Mouse (Mus musculus) embryo, embryonic 9.5 days (tissue): ENCODE measurements around the gene Klk1b1.
"Not testable (repeated sequence)": the region's sequence is repeated elsewhere in the genome, so short reads cannot be mapped to it uniquely, and the experiment has no call there.

ENCODE experiments used
- DNase-seq: peaks from one replicate; pipeline ENCODE4 v3.0.0-alpha.2; 2017; ENCODE audit errors: extremely low spot score

Klk1b1 gene

DNA sequence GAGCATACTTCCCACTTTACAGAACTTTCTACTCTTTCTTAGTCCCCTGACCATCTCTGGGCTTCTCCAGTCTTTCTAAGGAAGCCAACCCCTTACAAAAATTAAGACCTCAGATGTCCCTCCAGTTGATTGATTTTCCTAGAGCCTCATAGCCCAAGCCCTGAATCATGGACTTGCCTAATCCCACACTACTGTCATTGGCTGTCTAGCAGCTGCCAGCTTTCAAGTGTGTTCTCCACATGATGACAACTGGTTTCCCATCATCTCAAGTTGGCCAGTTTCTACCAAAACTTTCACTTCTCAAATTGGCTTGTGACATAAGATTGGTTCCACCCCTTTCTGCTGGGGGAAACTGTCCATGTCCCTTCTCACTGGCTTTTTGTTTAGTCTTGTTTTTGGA, 38.3 kb downstream of the Klk1b1 start:
- DNase-seq = no peak

DNA sequence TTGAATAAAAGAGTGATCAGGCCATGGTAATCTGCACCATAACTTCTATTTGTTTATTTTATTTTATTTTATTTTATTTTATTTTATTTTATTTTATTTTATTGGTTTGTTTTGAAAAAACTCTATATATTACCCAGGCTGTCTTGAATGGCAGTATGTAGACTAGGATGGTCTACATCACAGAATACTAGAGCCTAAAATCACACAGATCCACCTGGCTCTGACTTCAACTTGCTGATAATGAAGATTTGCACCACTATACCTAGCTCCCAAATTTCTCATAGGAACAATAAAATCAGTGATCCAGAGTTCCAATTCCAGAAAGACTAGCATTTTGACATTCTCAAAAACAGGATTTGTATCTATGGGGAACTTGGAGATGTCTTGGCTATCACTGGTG, 45.3 kb downstream of the Klk1b1 start, which contains the start of gene Klk1b26:
TSS of gene Klk1b26 (plus strand) at position 301 of the 400 bp plus-strand sequence.
- not testable (repeated sequence) for DNase-seq

DNA sequence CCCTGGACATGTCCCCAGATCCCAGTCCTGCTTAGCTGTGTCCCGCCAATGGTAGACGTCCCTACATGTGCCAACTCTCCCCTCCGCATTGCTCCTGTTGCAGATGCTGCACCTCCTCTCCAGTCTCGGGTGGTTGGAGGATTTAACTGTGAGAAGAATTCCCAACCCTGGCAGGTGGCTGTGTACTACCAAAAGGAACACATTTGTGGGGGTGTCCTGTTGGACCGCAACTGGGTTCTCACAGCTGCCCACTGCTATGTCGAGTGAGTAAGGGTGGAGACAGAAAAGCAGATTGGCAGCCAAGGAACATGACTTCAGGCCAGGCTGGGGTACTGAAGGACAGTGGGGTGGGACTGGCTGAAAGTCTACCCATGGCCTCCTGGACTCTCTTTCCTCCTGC, 48.1 kb downstream of the Klk1b1 start:
- DNase-seq = not testable (repeated sequence)

DNA sequence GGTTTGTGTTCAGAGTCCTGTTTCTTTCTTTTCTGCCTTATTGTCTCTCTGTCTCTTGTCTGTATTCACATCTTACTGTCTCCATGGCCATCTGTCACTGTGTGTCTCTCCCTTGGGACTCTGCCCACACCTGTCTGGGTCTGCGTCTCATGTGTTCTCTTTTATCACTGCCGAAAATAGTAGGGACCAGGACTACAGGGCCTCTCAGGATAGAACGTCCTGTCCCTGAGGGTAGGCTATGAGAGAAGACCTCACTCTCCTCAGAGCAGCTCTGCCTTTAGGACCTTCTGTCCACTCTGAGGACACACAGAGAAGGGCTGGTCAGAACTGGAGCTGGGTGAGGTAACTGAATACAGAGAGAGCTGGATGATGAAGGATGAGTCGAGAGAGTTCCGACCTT, 48.5 kb downstream of the Klk1b1 start:
- no peak for DNase-seq
